Mouse (Mus musculus): ENCODE results near the gene Cachd1.

Gene Cachd1

GRCm38 (mm10) chr4:100776043-100776870, at the start of gene Cachd1:
TSS of gene Cachd1 (plus strand) at chr4:100776675.
- DNase-seq = peak; percentile 81 to 87

GRCm38 (mm10) chr4:100728896-100729479, 47.5 kb upstream of the Cachd1 start:
- peak in 1 of 2 experiments; percentile 45 for DNase-seq

GRCm38 (mm10) chr4:100735098-100735935, 41.2 kb upstream of the Cachd1 start:
- no peak for DNase-seq

GRCm38 (mm10) chr4:100735936-100736349, 40.5 kb upstream of the Cachd1 start:
- no peak for DNase-seq

GRCm38 (mm10) chr4:100743615-100744014, 32.9 kb upstream of the Cachd1 start:
- DNase-seq = no peak

- no peak for DNase-seq
Observed at GRCm38 (mm10) chr4:100752278-100752677, 24.2 kb upstream of the Cachd1 start.

- DNase-seq = no peak
Observed at GRCm38 (mm10) chr4:100755632-100756031, 20.8 kb upstream of the Cachd1 start.

- DNase-seq = no peak
Observed at GRCm38 (mm10) chr4:100756499-100756898, 20.0 kb upstream of the Cachd1 start.

- no peak for DNase-seq
Observed at GRCm38 (mm10) chr4:100758265-100758898, 18.1 kb upstream of the Cachd1 start.

GRCm38 (mm10) chr4:100759603-100760002, 16.9 kb upstream of the Cachd1 start:
- DNase-seq = no peak

- DNase-seq = peak in 1 of 2 experiments; percentile 27
Observed at GRCm38 (mm10) chr4:100760416-100760815, 16.1 kb upstream of the Cachd1 start.

GRCm38 (mm10) chr4:100768606-100769005, 7.9 kb upstream of the Cachd1 start:
- peak in 1 of 2 experiments; percentile 30 for DNase-seq

GRCm38 (mm10) chr4:100776871-100777375, 448 bp downstream of the Cachd1 start:
- DNase-seq = peak; percentile 69 to 79

GRCm38 (mm10) chr4:100777376-100778041, 1.0 kb downstream of the Cachd1 start:
- DNase-seq = peak; percentile 51 to 64

- DNase-seq = no peak
Observed at GRCm38 (mm10) chr4:100778082-100778481, 1.6 kb downstream of the Cachd1 start.

GRCm38 (mm10) chr4:100779023-100779422, 2.5 kb downstream of the Cachd1 start:
- no peak for DNase-seq

GRCm38 (mm10) chr4:100779695-100780094, 3.2 kb downstream of the Cachd1 start:
- no peak for DNase-seq

- DNase-seq = no peak
Observed at GRCm38 (mm10) chr4:100780911-100781310, 4.4 kb downstream of the Cachd1 start.

- DNase-seq = peak; percentile 33 to 72
Observed at GRCm38 (mm10) chr4:100782348-100782747, 5.9 kb downstream of the Cachd1 start.

GRCm38 (mm10) chr4:100782891-100783290, 6.4 kb downstream of the Cachd1 start:
- no peak for DNase-seq

- DNase-seq = no peak
Observed at GRCm38 (mm10) chr4:100787201-100787600, 10.7 kb downstream of the Cachd1 start.

GRCm38 (mm10) chr4:100790176-100790575, 13.7 kb downstream of the Cachd1 start:
- peak in 1 of 2 experiments; percentile 30 for DNase-seq
